Mouse (Mus musculus): ENCODE data around the gene Gm8206. TPM values are rescaled to one million over a fixed set of nuclear protein-coding genes. Genes with fewer than 3 reads are reported as not detected.
"Not testable (repeated sequence)": the region's sequence is repeated elsewhere in the genome, so short reads cannot be mapped to it uniquely, and the experiment has no call there.

Gene Gm8206
- 3.7 and 4.0 TPM in 2 replicates for polyA plus RNA-seq (2015; fragmentation: Nextera tagmentation; extraction: Ambion mirVana)

- H3K4me1 ChIP-seq (replicated peaks; ENCODE audit: control insufficient read depth, insufficient read depth, low read length); H3K4me3 ChIP-seq (replicated peaks; ENCODE audit: low read length); H3K36me3 ChIP-seq (ENCODE audit: control insufficient read depth, insufficient read depth); H3K9ac ChIP-seq (replicated peaks; ENCODE audit: low read depth, low read length); H3K4me2 ChIP-seq (ENCODE audit: low read length); ATAC-seq; H3K27me3 ChIP-seq (replicated peaks; ENCODE audit: control insufficient read depth, insufficient read depth, low read length); H3K27ac ChIP-seq (ENCODE audit: low read length); H3K9me3 ChIP-seq (ENCODE audit: control insufficient read depth, low read length): not testable (repeated sequence)
- WGBS, result 94% methylated on average over 2 of the region's 3 CpGs
Observed at GRCm38 (mm10) chr14:6093842-6094241, at the start of gene Gm8206. Gm8206 (minus strand) TSS chr14:6093942.

GRCm38 (mm10) chr14:6125707-6126106 lies 32.0 kb upstream of the Gm8206 start, which contains the start of gene Gm3476:
Gm3476 (minus strand) TSS chr14:6125807.
- not testable (repeated sequence) for H3K4me3 ChIP-seq (replicated peaks; ENCODE audit: low read length); H3K9ac ChIP-seq (replicated peaks; ENCODE audit: low read depth, low read length); H3K4me2 ChIP-seq (ENCODE audit: low read length); H3K4me1 ChIP-seq (replicated peaks; ENCODE audit: control insufficient read depth, insufficient read depth, low read length); H3K27ac ChIP-seq (ENCODE audit: low read length); H3K36me3 ChIP-seq (ENCODE audit: control insufficient read depth, insufficient read depth); H3K9me3 ChIP-seq (ENCODE audit: control insufficient read depth, low read length); ATAC-seq; H3K27me3 ChIP-seq (replicated peaks; ENCODE audit: control insufficient read depth, insufficient read depth, low read length)
- WGBS, result no CpG with 5 or more reads among the region's 1 CpGs

- Histone ChIP-seq H3K4me3 (replicated peaks; ENCODE audit: low read length) (peak within 1 kb of the TSS; percentile 41), H3K4me2 (ENCODE audit: low read length) (peak within 1 kb of the TSS; percentile 48), H3K9ac (replicated peaks; ENCODE audit: low read depth, low read length) (peak within 1 kb of the TSS; percentile 35)
- H3K4me1 ChIP-seq (replicated peaks; ENCODE audit: control insufficient read depth, insufficient read depth, low read length); H3K36me3 ChIP-seq (ENCODE audit: control insufficient read depth, insufficient read depth); H3K27ac ChIP-seq (ENCODE audit: low read length); H3K27me3 ChIP-seq (replicated peaks; ENCODE audit: control insufficient read depth, insufficient read depth, low read length); H3K9me3 ChIP-seq (ENCODE audit: control insufficient read depth, low read length): not testable (repeated sequence)
- 2% methylated on average over 28 of the region's 51 CpGs for WGBS
- ATAC-seq, result peak; percentile 92
Observed at GRCm38 (mm10) chr14:6108272-6108925, 14.7 kb upstream of the Gm8206 start, which contains the start of gene Gm3468. Gm3468 (minus strand) TSS chr14:6108665.

- WGBS, result 8% methylated on average over 8 of the region's 9 CpGs
- H3K36me3 ChIP-seq (ENCODE audit: control insufficient read depth, insufficient read depth); H3K9me3 ChIP-seq (ENCODE audit: control insufficient read depth, low read length); H3K27ac ChIP-seq (ENCODE audit: low read length); H3K9ac ChIP-seq (replicated peaks; ENCODE audit: low read depth, low read length); H3K4me1 ChIP-seq (replicated peaks; ENCODE audit: control insufficient read depth, insufficient read depth, low read length); H3K27me3 ChIP-seq (replicated peaks; ENCODE audit: control insufficient read depth, insufficient read depth, low read length); ATAC-seq: not testable (repeated sequence)
- Histone ChIP-seq H3K4me2 (ENCODE audit: low read length) (peak overlapping the region; percentile 48), H3K4me3 (replicated peaks; ENCODE audit: low read length) (peak overlapping the region; percentile 41)
Observed at GRCm38 (mm10) chr14:6107500-6107899, 13.8 kb upstream of the Gm8206 start.

- H3K36me3 ChIP-seq (ENCODE audit: control insufficient read depth, insufficient read depth); H3K27ac ChIP-seq (ENCODE audit: low read length); H3K4me3 ChIP-seq (replicated peaks; ENCODE audit: low read length); H3K9me3 ChIP-seq (ENCODE audit: control insufficient read depth, low read length); H3K4me2 ChIP-seq (ENCODE audit: low read length); H3K9ac ChIP-seq (replicated peaks; ENCODE audit: low read depth, low read length); H3K4me1 ChIP-seq (replicated peaks; ENCODE audit: control insufficient read depth, insufficient read depth, low read length); ATAC-seq; H3K27me3 ChIP-seq (replicated peaks; ENCODE audit: control insufficient read depth, insufficient read depth, low read length): not testable (repeated sequence)
- whole genome bisulfite sequencing, result 85% methylated on average over 3 of the region's 4 CpGs
Observed at GRCm38 (mm10) chr14:6058167-6058566, 35.6 kb downstream of the Gm8206 start, which contains the start of gene Gm6337. Gm6337 (minus strand) TSS chr14:6058267.

GRCm38 (mm10) chr14:5987136-5987535 lies 106.6 kb downstream of the Gm8206 start:
- not testable (repeated sequence) for H3K27ac ChIP-seq (ENCODE audit: low read length); H3K4me2 ChIP-seq (ENCODE audit: low read length); ATAC-seq; H3K4me1 ChIP-seq (replicated peaks; ENCODE audit: control insufficient read depth, insufficient read depth, low read length); H3K27me3 ChIP-seq (replicated peaks; ENCODE audit: control insufficient read depth, insufficient read depth, low read length); H3K4me3 ChIP-seq (replicated peaks; ENCODE audit: low read length); H3K36me3 ChIP-seq (ENCODE audit: control insufficient read depth, insufficient read depth); H3K9ac ChIP-seq (replicated peaks; ENCODE audit: low read depth, low read length); H3K9me3 ChIP-seq (ENCODE audit: control insufficient read depth, low read length)
- WGBS, result 82% methylated on average over 5 of the region's 7 CpGs

GRCm38 (mm10) chr14:5979037-5979436 lies 114.7 kb downstream of the Gm8206 start, which contains the start of gene Gm3453:
Gm3453 (minus strand) TSS chr14:5979137.
- not testable (repeated sequence) for H3K4me1 ChIP-seq (replicated peaks; ENCODE audit: control insufficient read depth, insufficient read depth, low read length); H3K9me3 ChIP-seq (ENCODE audit: control insufficient read depth, low read length); H3K4me2 ChIP-seq (ENCODE audit: low read length); H3K4me3 ChIP-seq (replicated peaks; ENCODE audit: low read length); H3K9ac ChIP-seq (replicated peaks; ENCODE audit: low read depth, low read length); H3K27me3 ChIP-seq (replicated peaks; ENCODE audit: control insufficient read depth, insufficient read depth, low read length); ATAC-seq; H3K36me3 ChIP-seq (ENCODE audit: control insufficient read depth, insufficient read depth); H3K27ac ChIP-seq (ENCODE audit: low read length)
- WGBS, result 76% methylated on average over 2 of the region's 2 CpGs

Other genes starting within 250 kb of the Gm8206 start
- gene Gm8237, start 213.6 kb downstream of the Gm8206 start, polyA plus RNA-seq (2015; fragmentation: Nextera tagmentation; extraction: Ambion mirVana), result 0.52 and 0.70 TPM in 2 replicates
- gene Gm3248, start 132.2 kb downstream of the Gm8206 start, polyA plus RNA-seq (2015; fragmentation: Nextera tagmentation; extraction: Ambion mirVana), result 2.1 and 2.2 TPM in 2 replicates
- not detected in 2 replicates for gene Gm3453, start 114.8 kb downstream of the Gm8206 start, polyA plus RNA-seq (2015; fragmentation: Nextera tagmentation; extraction: Ambion mirVana)
- gene Gm6337, start 35.7 kb downstream of the Gm8206 start, polyA plus RNA-seq (2015; fragmentation: Nextera tagmentation; extraction: Ambion mirVana), result not detected in 2 replicates
- gene Gm3468, start 14.7 kb upstream of the Gm8206 start, polyA plus RNA-seq (2015; fragmentation: Nextera tagmentation; extraction: Ambion mirVana), result 3.3 and 3.6 TPM in 2 replicates
- not detected in 2 replicates for gene Gm3476, start 31.9 kb upstream of the Gm8206 start, polyA plus RNA-seq (2015; fragmentation: Nextera tagmentation; extraction: Ambion mirVana)
- not detected in 2 replicates for gene Gm21560, start 125.3 kb upstream of the Gm8206 start, polyA plus RNA-seq (2015; fragmentation: Nextera tagmentation; extraction: Ambion mirVana)
- gene Gm3411, start 193.3 kb upstream of the Gm8206 start, polyA plus RNA-seq (2015; fragmentation: Nextera tagmentation; extraction: Ambion mirVana), result 5.8 and 6.5 TPM in 2 replicates
- gene Gm21103, start 210.9 kb upstream of the Gm8206 start, polyA plus RNA-seq (2015; fragmentation: Nextera tagmentation; extraction: Ambion mirVana), result 0.29 TPM in 1 of 2 replicates, not detected in the other
- gene Gm3618, start 249.7 kb upstream of the Gm8206 start, polyA plus RNA-seq (2015; fragmentation: Nextera tagmentation; extraction: Ambion mirVana), result not detected in 2 replicates

Data from forebrain, embryonic 16.5 days (tissue).